Mouse (Mus musculus): ENCODE measurements around the gene Traf3ip3. TPM values are rescaled to one million over a fixed set of nuclear protein-coding genes. Genes with fewer than 3 reads are reported as not detected.

The Traf3ip3 gene
- polyA plus RNA-seq, 1 experiment: 2.9 TPM

- DNase-seq (ENCODE audit: low spot score): no peak
Measured at GRCm38 (mm10) chr1:193207503-193207902, 6.0 kb upstream of the Traf3ip3 start, which contains the start of gene Lamb3. Gene Lamb3 (plus strand): TSS chr1:193207699.

GRCm38 (mm10) chr1:193205431-193205830 lies 3.9 kb upstream of the Traf3ip3 start:
- no peak for DNase-seq (ENCODE audit: low spot score)

- no peak for DNase-seq (ENCODE audit: low spot score)
Measured at GRCm38 (mm10) chr1:193203821-193204220, 2.3 kb upstream of the Traf3ip3 start.

- DNase-seq (ENCODE audit: low spot score): no peak
Measured at GRCm38 (mm10) chr1:193200640-193201382, 692 bp downstream of the Traf3ip3 start.

GRCm38 (mm10) chr1:193198312-193198711 lies 3.2 kb downstream of the Traf3ip3 start:
- no peak for DNase-seq (ENCODE audit: low spot score)

GRCm38 (mm10) chr1:193197494-193198205 lies 3.9 kb downstream of the Traf3ip3 start:
- no peak for DNase-seq (ENCODE audit: low spot score)

GRCm38 (mm10) chr1:193195169-193195810 lies 6.2 kb downstream of the Traf3ip3 start:
- no peak for DNase-seq (ENCODE audit: low spot score)

- no peak for DNase-seq (ENCODE audit: low spot score)
Measured at GRCm38 (mm10) chr1:193194416-193195140, 6.9 kb downstream of the Traf3ip3 start.

GRCm38 (mm10) chr1:193191675-193192283 lies 9.7 kb downstream of the Traf3ip3 start:
- DNase-seq (ENCODE audit: low spot score): no peak

GRCm38 (mm10) chr1:193189771-193190170 lies 11.7 kb downstream of the Traf3ip3 start:
- no peak for DNase-seq (ENCODE audit: low spot score)

- DNase-seq (ENCODE audit: low spot score): no peak
Measured at GRCm38 (mm10) chr1:193189151-193189621, 12.3 kb downstream of the Traf3ip3 start.

- no peak for DNase-seq (ENCODE audit: low spot score)
Measured at GRCm38 (mm10) chr1:193188257-193188656, 13.2 kb downstream of the Traf3ip3 start.

GRCm38 (mm10) chr1:193181104-193181503 lies 20.4 kb downstream of the Traf3ip3 start:
- DNase-seq (ENCODE audit: low spot score): no peak

- DNase-seq (ENCODE audit: low spot score): no peak
Measured at GRCm38 (mm10) chr1:193174143-193174733, 27.3 kb downstream of the Traf3ip3 start.

GRCm38 (mm10) chr1:193173810-193174129 lies 27.7 kb downstream of the Traf3ip3 start:
- DNase-seq (ENCODE audit: low spot score): no peak

GRCm38 (mm10) chr1:193172991-193173809 lies 28.3 kb downstream of the Traf3ip3 start:
- peak; percentile 76 for DNase-seq (ENCODE audit: low spot score)

GRCm38 (mm10) chr1:193169856-193170255 lies 31.6 kb downstream of the Traf3ip3 start:
- no peak for DNase-seq (ENCODE audit: low spot score)

- no peak for DNase-seq (ENCODE audit: low spot score)
Measured at GRCm38 (mm10) chr1:193169228-193169627, 32.3 kb downstream of the Traf3ip3 start.

- DNase-seq (ENCODE audit: low spot score): no peak
Measured at GRCm38 (mm10) chr1:193167746-193168145, 33.8 kb downstream of the Traf3ip3 start, which contains the start of gene A130010J15Rik. Gene A130010J15Rik (plus strand): TSS chr1:193168046.
